Mouse (Mus musculus) erythroblast, embryonic 14.5 days (primary cell): ENCODE data around the gene Sec14l3.

ENCODE experiments used
- GATA1 ChIP-seq: IDR thresholded peaks from 2 replicates; pipeline ENCODE4 v1.6.1; 2012; ENCODE audit warnings: low read length, inconsistent platforms, mixed read lengths
- TAL1 ChIP-seq: IDR thresholded peaks from 3 replicates; pipeline ENCODE4 v1.6.1; 2012; ENCODE audit warnings: low read length, inconsistent platforms, mixed read lengths

DNA sequence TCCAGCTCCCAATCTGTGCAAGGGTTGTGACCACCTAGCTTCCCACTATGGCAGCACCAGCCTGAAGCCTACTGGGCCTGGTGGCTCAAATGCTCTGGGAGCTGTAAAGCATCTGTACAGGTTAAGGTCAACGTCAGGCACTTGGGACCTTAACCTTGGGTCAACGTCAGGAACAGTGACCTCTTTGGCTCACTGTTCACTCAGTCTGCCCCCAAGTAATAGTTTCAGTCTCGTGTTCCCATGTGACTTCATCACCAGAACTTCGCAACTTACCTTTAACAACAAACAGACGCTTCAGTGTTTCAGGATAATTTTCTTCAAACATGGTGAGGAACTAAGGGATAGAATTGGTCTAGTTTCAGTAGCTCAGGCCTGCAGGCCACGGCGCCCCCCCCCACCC, 44.0 kb downstream of the Sec14l3 start:
- TF ChIP-seq GATA1 (no peak), TAL1 (no peak)
